Mouse (Mus musculus): ENCODE data around the gene Sec24a. TPM values are rescaled to one million over a fixed set of nuclear protein-coding genes. Genes with fewer than 3 reads are reported as not detected.
A peak's percentile ranks its signal among the peaks of the same experiment; 100 is the strongest.
"Not testable (repeated sequence)": the region's sequence is repeated elsewhere in the genome, so short reads cannot be mapped to it uniquely, and the experiment has no call there.

The Sec24a gene
- polyA plus RNA-seq, 1 experiment from 2014 or later: 16.5 TPM

GRCm38 (mm10) chr11:51755621-51756311 lies 7.7 kb downstream of the Sec24a start:
- peak overlapping the region; percentile 89 for H3K4me3 ChIP-seq (ENCODE audit: low read depth, low read length)
- peak overlapping the region; percentile 79 for H3K27ac ChIP-seq (ENCODE audit: low read length)
- H3K27me3 ChIP-seq (ENCODE audit: control insufficient read depth, insufficient read depth, low read depth, low read length): no peaks in the 10 kb centered on the region
- H3K4me2 ChIP-seq (ENCODE audit: low read length): peak overlapping the region; percentile 96
- H3K36me3 ChIP-seq (ENCODE audit: control insufficient read depth, insufficient read depth, low read length): no peaks in the 10 kb centered on the region
- under 1% methylated on average over 37 of the region's 46 CpGs for WGBS
- H3K9me3 ChIP-seq (replicated peaks; ENCODE audit: control insufficient read depth, low read length, poor library complexity, severe bottlenecking): no peaks in the 10 kb centered on the region
- H3K4me1 ChIP-seq (ENCODE audit: control insufficient read depth, insufficient read depth, low read length): peaks cover 24% of the 10 kb centered on the region
- peak overlapping the region; percentile 90 for H3K9ac ChIP-seq (ENCODE audit: low read depth, low read length)
- ATAC-seq: peak; percentile 75

DNA sequence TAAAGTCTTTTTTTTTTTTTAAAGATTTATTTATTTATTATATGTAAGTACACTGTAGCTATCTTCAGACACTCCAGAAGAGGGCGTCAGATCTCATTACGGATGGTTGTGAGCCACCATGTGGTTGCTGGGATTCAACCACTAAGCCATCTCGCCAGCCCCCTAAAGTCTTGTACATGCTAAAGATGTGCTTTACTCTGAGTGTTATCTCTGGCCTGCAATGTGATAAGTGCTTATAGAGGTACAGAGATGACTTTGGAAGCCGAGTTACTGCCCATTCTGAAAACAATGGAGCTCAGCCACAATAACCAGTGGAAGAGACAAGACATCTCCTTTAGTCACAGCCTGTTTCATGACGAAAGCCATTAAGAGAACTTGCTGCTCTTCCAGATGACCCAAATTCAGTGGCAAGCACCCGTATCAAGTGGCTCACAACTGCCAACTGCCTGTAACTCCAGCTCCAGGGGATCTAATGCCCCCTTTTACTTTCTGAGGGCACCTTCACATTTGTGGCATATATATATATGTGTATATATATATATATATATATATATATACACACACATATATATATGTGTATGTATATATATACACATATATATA lies 11.7 kb downstream of the Sec24a start:
- H3K4me2 ChIP-seq (ENCODE audit: low read length); H3K9ac ChIP-seq (ENCODE audit: low read depth, low read length); ATAC-seq; H3K9me3 ChIP-seq (replicated peaks; ENCODE audit: control insufficient read depth, low read length, poor library complexity, severe bottlenecking); H3K27me3 ChIP-seq (ENCODE audit: control insufficient read depth, insufficient read depth, low read depth, low read length); H3K4me3 ChIP-seq (ENCODE audit: low read depth, low read length); H3K27ac ChIP-seq (ENCODE audit: low read length); H3K36me3 ChIP-seq (ENCODE audit: control insufficient read depth, insufficient read depth, low read length): not testable (repeated sequence)
- 79% methylated on average over 6 of the region's 6 CpGs for WGBS
- H3K4me1 ChIP-seq (ENCODE audit: control insufficient read depth, insufficient read depth, low read length): peaks cover 22% of the 10 kb centered on the region

DNA sequence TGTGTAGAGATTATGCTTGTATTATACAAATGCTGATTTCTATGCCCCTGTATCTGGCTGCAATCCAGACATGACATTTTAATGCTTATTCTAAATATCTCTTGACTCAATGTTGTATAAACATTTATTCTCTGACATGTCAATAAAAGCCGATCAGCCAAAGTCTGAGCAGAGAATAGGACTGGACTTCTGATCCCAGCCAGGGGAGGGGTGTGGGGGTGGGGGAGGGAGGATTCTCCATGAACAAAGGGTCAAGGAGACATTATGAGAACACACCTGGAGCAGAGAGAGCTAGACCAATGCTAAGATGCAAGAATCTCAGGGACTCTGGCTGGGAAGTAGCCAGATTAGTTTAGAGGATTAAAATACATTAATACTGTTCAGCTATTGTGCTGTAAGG lies 17.3 kb downstream of the Sec24a start:
- peaks cover 18% of the 10 kb centered on the region for H3K36me3 ChIP-seq (ENCODE audit: control insufficient read depth, insufficient read depth, low read length)
- WGBS: 70% methylated on average over 1 of the region's 1 CpGs
- no peak for ATAC-seq
- H3K27me3 ChIP-seq (ENCODE audit: control insufficient read depth, insufficient read depth, low read depth, low read length): no peaks in the 10 kb centered on the region
- H3K4me1 ChIP-seq (ENCODE audit: control insufficient read depth, insufficient read depth, low read length): no peaks in the 10 kb centered on the region
- H3K9ac ChIP-seq (ENCODE audit: low read depth, low read length): no peak overlapping the region
- H3K4me2 ChIP-seq (ENCODE audit: low read length): no peak overlapping the region
- no peak overlapping the region for H3K27ac ChIP-seq (ENCODE audit: low read length)
- H3K9me3 ChIP-seq (replicated peaks; ENCODE audit: control insufficient read depth, low read length, poor library complexity, severe bottlenecking): no peaks in the 10 kb centered on the region
- H3K4me3 ChIP-seq (ENCODE audit: low read depth, low read length): no peak overlapping the region

GRCm38 (mm10) chr11:51740701-51741100 lies 22.7 kb downstream of the Sec24a start:
- Histone ChIP-seq H3K4me1 (ENCODE audit: control insufficient read depth, insufficient read depth, low read length) (no peaks in the 10 kb centered on the region), H3K36me3 (ENCODE audit: control insufficient read depth, insufficient read depth, low read length) (peaks cover 24% of the 10 kb centered on the region), H3K4me3 (ENCODE audit: low read depth, low read length) (no peak overlapping the region), H3K9ac (ENCODE audit: low read depth, low read length) (no peak overlapping the region), H3K27ac (ENCODE audit: low read length) (no peak overlapping the region), H3K9me3 (replicated peaks; ENCODE audit: control insufficient read depth, low read length, poor library complexity, severe bottlenecking) (no peaks in the 10 kb centered on the region), H3K4me2 (ENCODE audit: low read length) (no peak overlapping the region), H3K27me3 (ENCODE audit: control insufficient read depth, insufficient read depth, low read depth, low read length) (no peaks in the 10 kb centered on the region)
- 95% methylated on average over 3 of the region's 3 CpGs for WGBS
- no peak for ATAC-seq

DNA sequence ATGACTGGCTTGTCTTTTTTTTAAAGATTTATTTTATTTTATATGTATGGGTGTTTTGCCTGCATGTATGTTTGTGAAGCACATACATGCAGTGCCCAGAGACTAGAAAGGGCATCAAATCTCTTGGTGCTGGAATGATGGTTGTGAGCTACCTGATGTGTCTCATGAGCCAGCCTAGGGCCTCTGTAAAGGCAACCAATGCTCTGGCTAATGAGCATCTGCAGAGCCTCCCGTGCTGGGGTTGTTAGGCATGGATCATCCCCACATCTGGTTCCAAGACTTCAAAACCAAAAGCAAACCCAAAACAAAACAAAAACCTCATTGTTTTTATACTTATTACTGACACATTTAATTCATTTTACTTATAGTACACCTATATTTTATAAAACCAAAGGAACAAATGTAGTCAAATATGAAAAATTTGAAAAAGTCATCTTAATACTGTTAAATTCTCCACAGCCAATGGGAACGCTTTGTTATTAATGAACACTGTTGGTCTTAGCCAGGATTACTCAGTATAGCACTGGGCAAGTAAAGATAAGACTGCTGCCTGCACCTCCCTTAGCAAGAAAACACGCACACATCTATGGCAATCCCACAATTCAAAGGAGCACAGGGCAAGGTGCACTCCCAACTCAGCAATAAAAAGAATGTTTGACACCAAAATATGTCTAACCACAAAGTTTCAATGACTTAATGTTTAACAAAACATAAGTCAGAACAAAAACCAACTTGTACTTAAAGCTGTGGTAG lies 24.6 kb downstream of the Sec24a start:
- no peaks in the 10 kb centered on the region for H3K4me1 ChIP-seq (ENCODE audit: control insufficient read depth, insufficient read depth, low read length)
- 94% methylated on average over 3 of the region's 3 CpGs for WGBS
- no peak overlapping the region for H3K4me3 ChIP-seq (ENCODE audit: low read depth, low read length)
- ATAC-seq: no peak
- H3K4me2 ChIP-seq (ENCODE audit: low read length): no peak overlapping the region
- H3K9ac ChIP-seq (ENCODE audit: low read depth, low read length): no peak overlapping the region
- no peaks in the 10 kb centered on the region for H3K27me3 ChIP-seq (ENCODE audit: control insufficient read depth, insufficient read depth, low read depth, low read length)
- no peak overlapping the region for H3K27ac ChIP-seq (ENCODE audit: low read length)
- H3K9me3 ChIP-seq (replicated peaks; ENCODE audit: control insufficient read depth, low read length, poor library complexity, severe bottlenecking): no peaks in the 10 kb centered on the region
- H3K36me3 ChIP-seq (ENCODE audit: control insufficient read depth, insufficient read depth, low read length): peaks cover 26% of the 10 kb centered on the region

DNA sequence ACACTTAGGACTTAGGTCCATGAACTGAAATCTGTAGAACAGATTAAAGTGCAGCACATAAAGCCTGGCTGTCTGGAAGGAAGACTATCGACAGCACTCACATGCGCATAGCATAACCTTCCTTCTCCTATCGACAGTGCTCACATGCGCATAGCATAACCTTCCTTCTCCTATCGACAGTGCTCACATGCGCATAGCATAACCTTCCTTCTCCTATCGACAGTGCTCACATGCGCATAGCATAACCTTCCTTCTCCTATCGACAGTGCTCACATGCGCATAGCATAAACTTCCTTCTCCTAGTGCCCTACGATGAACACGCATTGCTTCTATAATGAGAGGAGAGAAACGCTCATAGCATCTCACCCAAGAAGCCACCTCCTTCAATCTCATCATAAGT lies 29.2 kb downstream of the Sec24a start:
- H3K9me3 ChIP-seq (replicated peaks; ENCODE audit: control insufficient read depth, low read length, poor library complexity, severe bottlenecking); H3K27me3 ChIP-seq (ENCODE audit: control insufficient read depth, insufficient read depth, low read depth, low read length); H3K4me1 ChIP-seq (ENCODE audit: control insufficient read depth, insufficient read depth, low read length); ATAC-seq; H3K9ac ChIP-seq (ENCODE audit: low read depth, low read length); H3K4me3 ChIP-seq (ENCODE audit: low read depth, low read length); H3K27ac ChIP-seq (ENCODE audit: low read length); H3K4me2 ChIP-seq (ENCODE audit: low read length): not testable (repeated sequence)
- peaks cover 24% of the 10 kb centered on the region for H3K36me3 ChIP-seq (ENCODE audit: control insufficient read depth, insufficient read depth, low read length)
- WGBS: 98% methylated on average over 12 of the region's 13 CpGs

DNA sequence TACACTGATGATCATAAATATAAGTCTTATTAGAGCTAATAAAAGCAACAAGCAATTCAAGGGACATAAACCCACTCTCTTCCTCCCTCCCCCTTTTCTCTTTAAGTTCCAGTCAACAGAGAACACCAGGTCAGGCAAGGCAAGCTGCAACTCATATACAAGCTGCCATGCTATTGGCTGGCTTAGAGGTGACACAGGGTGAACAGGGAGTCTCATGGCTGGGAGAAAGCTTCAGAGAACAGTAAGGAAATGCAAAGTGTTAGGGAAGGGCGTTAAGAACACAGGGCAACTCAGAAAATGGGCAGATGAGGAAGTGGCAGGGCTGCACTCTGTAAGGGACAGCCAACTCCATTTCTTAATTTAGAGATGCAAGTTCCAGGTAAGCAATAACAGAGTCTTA lies 30.6 kb downstream of the Sec24a start:
- Histone ChIP-seq H3K27me3 (ENCODE audit: control insufficient read depth, insufficient read depth, low read depth, low read length) (no peaks in the 10 kb centered on the region), H3K4me1 (ENCODE audit: control insufficient read depth, insufficient read depth, low read length) (no peaks in the 10 kb centered on the region), H3K27ac (ENCODE audit: low read length) (no peak overlapping the region), H3K9ac (ENCODE audit: low read depth, low read length) (no peak overlapping the region), H3K4me2 (ENCODE audit: low read length) (no peak overlapping the region), H3K9me3 (replicated peaks; ENCODE audit: control insufficient read depth, low read length, poor library complexity, severe bottlenecking) (no peaks in the 10 kb centered on the region), H3K36me3 (ENCODE audit: control insufficient read depth, insufficient read depth, low read length) (peaks cover 25% of the 10 kb centered on the region), H3K4me3 (ENCODE audit: low read depth, low read length) (no peak overlapping the region)
- WGBS: 91% methylated on average over 1 of the region's 1 CpGs
- ATAC-seq: no peak

DNA sequence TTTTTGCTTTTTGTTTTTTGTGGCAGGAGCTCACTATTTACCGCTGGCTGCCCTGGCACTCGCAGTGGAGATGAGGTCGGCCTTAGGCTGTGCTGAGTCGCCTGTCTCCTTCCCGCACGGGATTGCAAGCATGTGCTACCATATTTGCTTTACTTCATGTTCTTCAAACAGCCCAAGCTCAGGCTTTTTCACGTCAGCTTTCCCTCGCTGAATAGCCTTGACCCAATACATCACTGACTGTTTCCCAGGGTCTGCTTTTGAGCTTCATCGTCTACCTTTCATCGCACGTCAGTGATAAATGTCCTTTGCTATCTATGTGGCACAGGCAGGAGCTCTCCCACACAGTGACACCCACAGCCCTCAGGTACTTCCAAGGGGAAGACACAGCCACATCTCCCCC lies 42.4 kb downstream of the Sec24a start:
- H3K4me3 ChIP-seq (ENCODE audit: low read depth, low read length): no peak overlapping the region
- H3K36me3 ChIP-seq (ENCODE audit: control insufficient read depth, insufficient read depth, low read length): peaks cover 42% of the 10 kb centered on the region
- H3K27ac ChIP-seq (ENCODE audit: low read length): no peak overlapping the region
- H3K4me1 ChIP-seq (ENCODE audit: control insufficient read depth, insufficient read depth, low read length): no peaks in the 10 kb centered on the region
- 95% methylated on average over 11 of the region's 11 CpGs for WGBS
- H3K4me2 ChIP-seq (ENCODE audit: low read length): no peak overlapping the region
- H3K9ac ChIP-seq (ENCODE audit: low read depth, low read length): no peak overlapping the region
- H3K27me3 ChIP-seq (ENCODE audit: control insufficient read depth, insufficient read depth, low read depth, low read length): no peaks in the 10 kb centered on the region
- no peak for ATAC-seq
- H3K9me3 ChIP-seq (replicated peaks; ENCODE audit: control insufficient read depth, low read length, poor library complexity, severe bottlenecking): no peaks in the 10 kb centered on the region

GRCm38 (mm10) chr11:51707080-51707479 lies 56.4 kb downstream of the Sec24a start:
- ATAC-seq: no peak
- H3K27me3 ChIP-seq (ENCODE audit: control insufficient read depth, insufficient read depth, low read depth, low read length): no peaks in the 10 kb centered on the region
- no peak overlapping the region for H3K9ac ChIP-seq (ENCODE audit: low read depth, low read length)
- H3K4me2 ChIP-seq (ENCODE audit: low read length): no peak overlapping the region
- 98% methylated on average over 13 of the region's 13 CpGs for WGBS
- H3K9me3 ChIP-seq (replicated peaks; ENCODE audit: control insufficient read depth, low read length, poor library complexity, severe bottlenecking): no peaks in the 10 kb centered on the region
- no peaks in the 10 kb centered on the region for H3K4me1 ChIP-seq (ENCODE audit: control insufficient read depth, insufficient read depth, low read length)
- no peak overlapping the region for H3K4me3 ChIP-seq (ENCODE audit: low read depth, low read length)
- peaks cover 25% of the 10 kb centered on the region for H3K36me3 ChIP-seq (ENCODE audit: control insufficient read depth, insufficient read depth, low read length)
- H3K27ac ChIP-seq (ENCODE audit: low read length): no peak overlapping the region

Measured in midbrain, embryonic 16.5 days (tissue).